Mouse (Mus musculus): ENCODE measurements at regions not wholly inside any gene's neighbourhood (a gene's known extent, or its start where the extent isn't known, plus 50 kb on each side); places are given as distances from the start of the nearest gene placed in this dataset.

GRCm38 (mm10) chr2:8877855-8878254 is 1003.2 kb upstream of the 4930412O13Rik start:
- no peak for ATAC-seq (replicated peaks in 1 of 2; ENCODE audit: insufficient read depth in 1 of 2, low FRiP score in 2 of 2, low TSS enrichment in 1 of 2, low read depth in 1 of 2, poor library complexity in 2 of 2, severe bottlenecking in 2 of 2)

DNA sequence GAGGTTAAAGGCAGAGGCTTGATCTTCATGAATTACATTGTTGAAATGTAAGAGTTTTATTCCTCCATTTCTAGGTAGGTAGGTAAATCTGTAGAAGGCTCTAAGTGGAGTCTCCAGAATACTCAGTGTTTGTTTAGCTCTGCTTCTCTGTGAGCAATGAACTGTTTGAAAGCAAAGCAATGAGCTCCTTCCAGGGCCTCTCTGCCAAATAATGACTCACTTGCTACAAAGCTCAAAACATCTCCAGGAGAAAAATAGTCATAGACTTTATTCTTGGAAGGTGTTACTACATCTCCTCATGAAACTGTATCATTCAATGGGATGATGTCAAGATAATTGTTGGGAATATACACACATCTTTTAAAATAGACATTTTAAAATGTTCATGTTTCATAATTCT is 968.6 kb upstream of the 4930412O13Rik start:
- ATAC-seq (replicated peaks in 1 of 2; ENCODE audit: insufficient read depth in 1 of 2, low FRiP score in 2 of 2, low TSS enrichment in 1 of 2, low read depth in 1 of 2, poor library complexity in 2 of 2, severe bottlenecking in 2 of 2), result no peak

DNA sequence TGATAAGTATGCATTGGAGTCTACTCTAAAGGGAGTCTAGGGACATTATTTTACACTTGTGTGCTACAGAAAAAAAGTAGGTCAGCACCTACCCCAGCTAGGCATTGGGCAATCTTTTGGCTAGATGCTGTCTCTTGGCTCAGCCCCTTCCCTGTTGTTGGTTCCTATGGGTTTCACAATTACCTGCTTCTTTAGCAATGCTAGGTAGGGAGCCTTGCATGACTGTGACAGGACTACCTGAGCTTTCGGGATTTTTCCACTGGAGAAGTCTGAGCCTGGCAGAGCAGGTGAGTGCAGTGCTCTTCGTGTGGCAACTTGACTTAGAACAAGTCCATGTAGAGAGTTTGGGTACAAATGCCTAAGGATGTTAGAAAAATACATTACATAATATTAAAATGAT is 956.2 kb upstream of the 4930412O13Rik start:
- no peak for ATAC-seq (replicated peaks in 1 of 2; ENCODE audit: insufficient read depth in 1 of 2, low FRiP score in 2 of 2, low TSS enrichment in 1 of 2, low read depth in 1 of 2, poor library complexity in 2 of 2, severe bottlenecking in 2 of 2)

GRCm38 (mm10) chr2:8941574-8941973 is 939.5 kb upstream of the 4930412O13Rik start:
- no peak for ATAC-seq (replicated peaks in 1 of 2; ENCODE audit: insufficient read depth in 1 of 2, low FRiP score in 2 of 2, low TSS enrichment in 1 of 2, low read depth in 1 of 2, poor library complexity in 2 of 2, severe bottlenecking in 2 of 2)

DNA sequence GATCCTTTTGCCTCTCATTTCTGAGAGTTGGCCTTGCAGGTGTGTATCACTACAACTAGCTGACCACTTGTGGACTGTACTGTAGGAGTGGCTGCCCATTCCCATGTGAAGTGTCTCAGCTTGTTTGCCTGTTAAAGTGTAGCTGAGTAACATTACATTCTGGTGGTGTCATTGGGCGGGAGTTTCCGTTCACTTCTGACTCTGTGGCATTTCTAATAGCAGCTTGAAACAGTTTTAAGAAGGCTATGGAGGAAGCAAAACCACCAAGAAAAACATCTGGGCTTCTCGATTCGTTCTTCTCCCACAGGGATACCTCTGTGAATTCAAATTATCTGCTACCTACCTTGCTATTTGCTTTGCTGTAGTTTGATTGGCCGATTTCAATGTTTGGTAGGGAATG is 922.1 kb upstream of the 4930412O13Rik start:
- no peak for ATAC-seq (replicated peaks in 1 of 2; ENCODE audit: insufficient read depth in 1 of 2, low FRiP score in 2 of 2, low TSS enrichment in 1 of 2, low read depth in 1 of 2, poor library complexity in 2 of 2, severe bottlenecking in 2 of 2)

GRCm38 (mm10) chr2:8964952-8965668 is 915.9 kb upstream of the 4930412O13Rik start:
- ATAC-seq (replicated peaks in 1 of 2; ENCODE audit: insufficient read depth in 1 of 2, low FRiP score in 2 of 2, low TSS enrichment in 1 of 2, low read depth in 1 of 2, poor library complexity in 2 of 2, severe bottlenecking in 2 of 2), result no peak

DNA sequence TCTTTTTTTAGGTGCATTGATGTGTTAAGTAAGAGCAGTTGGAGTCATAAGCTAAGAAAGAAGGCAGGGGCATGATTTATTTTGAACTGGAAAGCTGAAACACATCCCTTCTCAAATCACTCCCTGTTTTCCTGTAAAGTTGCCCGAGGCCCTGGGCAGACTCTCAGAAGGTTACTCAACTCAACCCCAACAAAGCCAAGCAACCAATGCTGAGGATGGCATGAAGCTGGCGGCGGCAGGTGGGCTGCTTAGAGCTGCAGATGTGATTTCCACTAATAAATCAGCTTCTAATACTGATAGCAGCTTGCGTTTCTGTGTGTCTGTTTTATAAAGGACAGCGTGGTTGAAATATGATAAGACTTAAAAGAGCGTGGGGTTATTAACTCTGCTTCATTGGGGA is 905.4 kb upstream of the 4930412O13Rik start:
- ATAC-seq (replicated peaks in 1 of 2; ENCODE audit: insufficient read depth in 1 of 2, low FRiP score in 2 of 2, low TSS enrichment in 1 of 2, low read depth in 1 of 2, poor library complexity in 2 of 2, severe bottlenecking in 2 of 2), result no peak

DNA sequence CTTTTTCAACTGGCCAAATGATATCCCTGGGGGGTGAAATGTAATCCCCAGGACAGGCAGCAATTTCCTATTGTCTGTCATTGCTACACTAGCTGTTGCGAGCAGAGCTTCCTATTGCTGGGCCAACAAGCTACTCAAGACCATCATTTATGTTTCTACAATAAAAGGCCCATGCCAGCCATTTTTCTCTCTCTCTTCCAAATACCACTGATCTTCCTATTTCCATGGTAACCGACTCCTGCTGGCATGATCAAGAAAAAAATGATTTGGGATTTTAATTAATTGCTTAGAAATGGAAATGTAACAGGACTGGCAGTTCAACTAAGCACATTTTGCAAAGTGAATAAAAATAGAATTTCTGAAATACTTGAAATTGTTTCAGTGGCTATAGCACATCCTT is 868.7 kb upstream of the 4930412O13Rik start:
- no peak for ATAC-seq (replicated peaks in 1 of 2; ENCODE audit: insufficient read depth in 1 of 2, low FRiP score in 2 of 2, low TSS enrichment in 1 of 2, low read depth in 1 of 2, poor library complexity in 2 of 2, severe bottlenecking in 2 of 2)

DNA sequence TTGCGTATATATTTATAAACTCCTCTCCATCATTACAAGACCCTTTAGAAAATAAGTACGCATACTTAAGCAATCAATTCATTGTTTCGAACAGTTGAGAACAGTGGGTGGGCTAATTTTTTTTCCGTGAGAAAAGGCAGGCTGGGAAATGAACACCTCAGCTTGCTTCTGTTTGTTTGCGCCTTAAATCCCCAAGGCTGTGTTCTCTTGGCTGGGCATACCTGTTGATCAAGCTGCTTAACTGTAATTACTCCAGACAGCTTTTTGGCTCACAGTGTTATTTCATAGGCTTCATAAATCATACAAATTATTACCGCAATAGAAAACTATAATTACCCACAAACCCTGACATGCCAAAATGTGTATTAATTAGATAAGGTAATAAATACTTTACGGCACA is 848.0 kb upstream of the 4930412O13Rik start:
- ATAC-seq (replicated peaks in 1 of 2; ENCODE audit: insufficient read depth in 1 of 2, low FRiP score in 2 of 2, low TSS enrichment in 1 of 2, low read depth in 1 of 2, poor library complexity in 2 of 2, severe bottlenecking in 2 of 2), result no peak

DNA sequence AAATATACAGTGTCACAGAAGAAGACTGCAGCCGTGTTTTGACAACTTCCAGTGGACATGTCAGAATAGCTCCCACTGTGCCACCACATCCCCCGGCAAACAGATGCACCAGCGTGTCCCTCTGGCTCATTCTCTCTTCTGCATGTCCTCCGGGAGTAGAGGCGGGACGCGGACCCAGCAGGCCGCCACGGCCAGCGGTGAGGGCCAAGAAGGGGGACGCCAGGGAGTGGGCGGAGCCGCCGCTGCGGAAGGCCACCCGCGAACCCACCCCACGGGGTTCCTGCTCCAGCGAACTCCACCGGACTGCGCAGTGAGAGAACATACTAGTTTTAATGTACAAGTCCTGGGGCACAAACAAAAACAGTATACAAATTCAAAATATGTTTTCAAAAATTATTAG is 838.7 kb upstream of the 4930412O13Rik start:
- peak in 1 of 2 experiments; percentile 71; a peak in 2 of 4 replicates for ATAC-seq (replicated peaks in 1 of 2; ENCODE audit: insufficient read depth in 1 of 2, low FRiP score in 2 of 2, low TSS enrichment in 1 of 2, low read depth in 1 of 2, poor library complexity in 2 of 2, severe bottlenecking in 2 of 2)

DNA sequence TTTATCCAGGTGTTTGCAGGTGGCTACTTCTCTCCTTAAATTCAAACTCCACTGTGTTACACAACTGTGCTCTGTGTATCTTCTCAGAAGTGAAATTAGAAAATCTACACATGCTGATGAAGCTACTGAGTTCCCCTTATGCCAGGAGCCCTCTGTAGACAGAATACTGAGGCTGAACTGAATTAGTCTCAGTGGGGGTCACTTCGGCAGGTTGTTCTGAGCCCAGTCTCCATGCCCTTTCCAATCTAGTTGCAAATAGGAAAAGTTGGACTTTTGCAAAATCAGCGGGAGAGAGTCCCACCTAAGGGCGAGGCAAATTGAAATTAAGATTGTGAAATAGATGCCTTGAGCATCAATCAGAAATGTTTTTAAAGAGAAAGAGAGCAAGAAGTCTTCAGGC is 833.1 kb upstream of the 4930412O13Rik start:
- ATAC-seq (replicated peaks in 1 of 2; ENCODE audit: insufficient read depth in 1 of 2, low FRiP score in 2 of 2, low TSS enrichment in 1 of 2, low read depth in 1 of 2, poor library complexity in 2 of 2, severe bottlenecking in 2 of 2), result no peak

DNA sequence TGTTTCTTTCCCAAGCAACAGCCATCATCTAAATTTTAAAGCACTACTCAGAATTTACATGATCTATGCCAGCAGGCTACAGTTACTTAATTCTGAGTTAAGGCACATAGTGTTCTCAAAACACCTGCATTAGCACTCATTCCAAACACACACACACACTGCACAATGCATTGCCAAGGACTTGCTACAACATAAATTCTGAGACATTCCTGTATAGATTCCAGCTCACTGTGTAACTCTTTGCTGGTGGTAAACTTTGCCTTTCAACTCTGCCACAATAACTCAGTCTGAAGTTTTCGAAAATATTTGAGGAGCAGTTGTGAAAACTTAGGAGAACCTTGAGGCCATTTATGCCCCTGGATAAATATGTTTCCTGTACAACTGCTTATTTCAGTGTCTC is 807.2 kb upstream of the 4930412O13Rik start:
- ATAC-seq (replicated peaks in 1 of 2; ENCODE audit: insufficient read depth in 1 of 2, low FRiP score in 2 of 2, low TSS enrichment in 1 of 2, low read depth in 1 of 2, poor library complexity in 2 of 2, severe bottlenecking in 2 of 2), result no peak

DNA sequence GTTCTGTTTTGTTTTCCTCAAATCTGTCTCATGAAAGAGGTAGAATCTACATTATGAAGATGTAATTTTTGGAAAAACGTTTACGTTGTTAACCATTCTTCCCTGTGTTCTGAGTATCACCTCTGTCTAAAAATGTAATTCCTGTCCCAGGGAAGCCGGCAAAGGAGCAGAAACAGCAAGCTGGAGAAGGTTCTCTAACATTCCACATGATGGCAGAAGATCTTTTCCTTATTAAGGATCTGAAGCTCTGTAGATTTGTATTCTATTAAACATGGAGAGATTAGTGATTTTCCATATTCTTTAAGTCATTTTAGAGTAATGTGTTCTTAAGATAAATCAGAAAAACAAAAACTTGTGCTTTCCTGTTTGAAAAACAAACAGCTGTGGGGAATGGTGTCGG is 802.9 kb upstream of the 4930412O13Rik start:
- no peak for ATAC-seq (replicated peaks in 1 of 2; ENCODE audit: insufficient read depth in 1 of 2, low FRiP score in 2 of 2, low TSS enrichment in 1 of 2, low read depth in 1 of 2, poor library complexity in 2 of 2, severe bottlenecking in 2 of 2)

- no peak for ATAC-seq (replicated peaks in 1 of 2; ENCODE audit: insufficient read depth in 1 of 2, low FRiP score in 2 of 2, low TSS enrichment in 1 of 2, low read depth in 1 of 2, poor library complexity in 2 of 2, severe bottlenecking in 2 of 2)
Measured at GRCm38 (mm10) chr2:9081746-9082145, 799.3 kb upstream of the 4930412O13Rik start.

GRCm38 (mm10) chr2:9095317-9095716 is 785.7 kb upstream of the 4930412O13Rik start:
- ATAC-seq (replicated peaks in 1 of 2; ENCODE audit: insufficient read depth in 1 of 2, low FRiP score in 2 of 2, low TSS enrichment in 1 of 2, low read depth in 1 of 2, poor library complexity in 2 of 2, severe bottlenecking in 2 of 2), result peak; percentile 58 to 80

- ATAC-seq (replicated peaks in 1 of 2; ENCODE audit: insufficient read depth in 1 of 2, low FRiP score in 2 of 2, low TSS enrichment in 1 of 2, low read depth in 1 of 2, poor library complexity in 2 of 2, severe bottlenecking in 2 of 2), result no peak
Measured at GRCm38 (mm10) chr2:9116697-9117096, 764.4 kb upstream of the 4930412O13Rik start.

- no peak for ATAC-seq (replicated peaks in 1 of 2; ENCODE audit: insufficient read depth in 1 of 2, low FRiP score in 2 of 2, low TSS enrichment in 1 of 2, low read depth in 1 of 2, poor library complexity in 2 of 2, severe bottlenecking in 2 of 2)
Measured at GRCm38 (mm10) chr2:9117523-9117922, 763.5 kb upstream of the 4930412O13Rik start.

DNA sequence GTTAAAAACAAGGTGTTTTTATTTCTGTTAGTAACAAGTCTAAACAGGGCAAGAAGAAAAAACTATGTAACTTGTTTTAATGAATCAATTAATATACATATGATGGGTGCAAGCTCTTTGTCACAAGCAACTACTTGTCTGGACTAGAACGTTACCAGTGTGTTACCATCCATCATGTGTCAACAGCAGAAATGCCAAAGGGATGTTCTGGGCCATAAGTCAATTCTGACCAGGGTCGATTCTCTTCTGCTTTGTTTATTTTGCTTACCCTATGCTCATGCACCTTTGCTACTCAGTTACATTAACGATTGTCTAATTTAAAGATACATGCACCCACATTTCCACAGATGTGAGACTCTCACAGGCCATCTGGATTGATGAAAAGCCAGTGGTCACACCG is 744.1 kb upstream of the 4930412O13Rik start:
- ATAC-seq (replicated peaks in 1 of 2; ENCODE audit: insufficient read depth in 1 of 2, low FRiP score in 2 of 2, low TSS enrichment in 1 of 2, low read depth in 1 of 2, poor library complexity in 2 of 2, severe bottlenecking in 2 of 2), result no peak

GRCm38 (mm10) chr2:9141411-9141810 is 739.6 kb upstream of the 4930412O13Rik start:
- no peak for ATAC-seq (replicated peaks in 1 of 2; ENCODE audit: insufficient read depth in 1 of 2, low FRiP score in 2 of 2, low TSS enrichment in 1 of 2, low read depth in 1 of 2, poor library complexity in 2 of 2, severe bottlenecking in 2 of 2)

Measured in hematopoietic stem cell, adult 5-6 weeks (primary cell).